Mouse (Mus musculus): ENCODE measurements at regions not wholly inside any gene's neighbourhood (a gene's known extent, or its start where the extent isn't known, plus 50 kb on each side); places are given as distances from the start of the nearest gene placed in this dataset.

DNA sequence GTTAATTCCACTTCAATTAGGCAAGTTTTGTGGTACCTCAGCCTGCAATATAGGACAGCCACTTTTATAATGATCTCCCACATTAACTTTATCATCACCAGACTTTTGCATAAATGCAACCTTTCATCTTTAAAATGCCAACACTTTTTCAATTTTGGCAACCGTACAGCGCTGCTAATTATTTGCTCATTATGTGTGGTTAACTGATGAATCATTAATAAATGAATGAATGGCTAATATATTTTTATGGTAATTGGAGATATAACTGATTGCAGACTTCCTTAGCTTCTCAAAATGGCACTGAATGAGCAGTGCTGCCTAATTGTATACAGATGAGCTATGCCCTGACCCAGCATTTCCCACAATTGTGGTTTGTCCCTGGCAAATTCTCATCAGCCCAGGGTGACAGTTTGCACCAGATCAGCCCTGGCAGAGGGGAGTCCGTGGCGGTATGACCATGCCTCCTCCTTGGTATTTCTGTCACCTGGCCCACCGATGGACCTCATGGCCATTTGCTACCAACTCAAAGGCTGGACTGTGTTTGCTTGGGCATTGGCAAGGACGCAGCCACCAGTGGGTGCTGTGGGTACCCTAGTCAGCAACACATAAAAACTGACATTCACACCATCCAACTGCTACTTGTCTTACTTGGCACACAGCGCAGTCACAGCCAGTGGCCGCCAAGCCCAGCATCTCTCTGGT is 173.7 kb upstream of the Lmo4 start:
- no peak for DNase-seq (ENCODE audit: low read depth, low spot score)

GRCm38 (mm10) chr3:144377626-144378523 is 172.9 kb upstream of the Lmo4 start:
- no peak for DNase-seq (ENCODE audit: low read depth, low spot score)

DNA sequence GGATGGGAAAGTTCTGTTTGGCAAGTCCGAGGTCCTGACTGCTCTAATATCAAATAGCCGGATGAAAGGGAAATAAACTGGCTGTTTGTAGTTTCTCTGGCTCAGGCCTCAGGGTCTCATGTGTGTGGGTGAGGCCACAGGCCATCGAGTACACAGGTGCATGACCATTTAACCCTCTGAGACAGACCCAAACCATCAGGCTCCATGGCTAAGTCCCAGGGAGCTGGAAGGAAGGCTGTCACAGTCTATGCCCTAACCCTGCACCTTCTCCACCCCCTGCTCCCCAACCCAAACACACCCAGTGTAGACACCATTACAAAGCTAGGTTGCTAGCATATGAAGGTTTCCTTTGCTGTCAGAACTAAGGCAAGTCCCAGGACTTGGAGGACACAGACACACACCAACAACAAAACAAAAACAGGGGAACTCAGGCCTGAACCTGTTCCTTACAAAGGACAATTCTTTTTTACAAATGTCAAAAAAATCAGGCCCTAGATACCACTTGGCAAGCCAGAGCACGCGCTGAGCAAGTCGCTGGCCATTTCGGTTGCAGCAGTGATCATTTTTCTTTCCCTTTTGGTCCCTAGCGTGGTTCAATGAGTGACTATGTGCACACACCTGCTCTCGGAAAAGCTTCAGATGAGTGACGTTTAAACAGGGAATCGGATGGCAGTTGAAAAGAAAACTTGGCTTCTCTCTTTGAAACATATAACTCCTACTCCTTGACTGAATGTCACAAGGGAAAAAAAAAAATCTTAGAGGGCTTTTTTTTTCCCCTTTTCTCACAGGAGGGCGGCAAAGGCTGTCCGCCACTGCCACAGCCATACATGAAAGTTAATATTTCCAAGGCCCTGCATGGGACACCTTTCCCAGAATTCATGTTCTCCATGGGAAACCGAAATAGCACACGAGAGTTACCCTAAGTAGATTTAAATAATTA is 171.7 kb upstream of the Lmo4 start:
- no peak for DNase-seq (ENCODE audit: low read depth, low spot score)

- no peak for DNase-seq (ENCODE audit: low read depth, low spot score)
Observed at GRCm38 (mm10) chr3:144375725-144376412, 170.8 kb upstream of the Lmo4 start.

- DNase-seq (ENCODE audit: low read depth, low spot score): no peak
Observed at GRCm38 (mm10) chr3:144368300-144368699, 163.3 kb upstream of the Lmo4 start.

DNA sequence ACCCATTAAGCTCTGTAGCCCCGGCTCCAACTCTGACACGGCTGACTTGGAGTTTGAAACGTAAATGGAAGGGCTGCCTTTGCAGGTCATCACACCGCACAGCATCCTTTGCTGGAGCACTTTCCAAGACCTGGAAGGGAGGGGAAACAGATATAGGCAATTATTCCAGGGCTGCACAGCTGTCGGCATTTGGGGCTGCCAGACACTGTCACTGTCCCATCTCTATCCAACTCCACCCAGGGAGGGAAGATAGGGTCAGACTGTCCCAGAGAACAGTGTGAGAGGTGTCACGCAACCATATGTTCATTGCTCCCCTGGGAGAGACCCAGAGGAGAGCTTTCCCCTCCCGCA is 162.7 kb upstream of the Lmo4 start:
- DNase-seq (ENCODE audit: low read depth, low spot score): no peak

- DNase-seq (ENCODE audit: low read depth, low spot score): no peak
Observed at GRCm38 (mm10) chr3:144366976-144367765, 162.2 kb upstream of the Lmo4 start.

DNA sequence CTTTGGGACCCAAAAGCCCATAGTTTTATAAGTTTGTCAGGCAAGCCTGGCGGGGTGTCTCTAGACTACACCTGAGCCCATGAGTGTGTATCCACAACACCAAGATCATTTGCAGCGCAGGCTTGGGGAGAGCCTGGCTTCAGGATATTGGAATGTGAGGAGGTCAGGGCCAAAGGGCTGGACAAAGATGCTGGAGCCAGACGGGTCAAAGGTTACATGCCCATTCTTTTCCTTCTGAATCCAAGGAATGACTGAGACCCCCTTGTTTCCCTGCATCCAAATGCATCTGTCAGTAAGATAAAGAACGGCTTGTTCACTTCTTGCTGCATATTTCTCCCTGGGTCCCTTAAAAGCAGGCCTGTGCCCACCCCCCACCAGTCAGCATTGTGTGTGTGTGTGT is 160.9 kb upstream of the Lmo4 start:
- DNase-seq (ENCODE audit: low read depth, low spot score): no peak

- DNase-seq (ENCODE audit: low read depth, low spot score): no peak
Observed at GRCm38 (mm10) chr3:144362472-144362871, 157.5 kb upstream of the Lmo4 start.

GRCm38 (mm10) chr3:144361203-144361978 is 156.4 kb upstream of the Lmo4 start:
- no peak for DNase-seq (ENCODE audit: low read depth, low spot score)

GRCm38 (mm10) chr3:144356948-144357295 is 151.9 kb upstream of the Lmo4 start:
- no peak for DNase-seq (ENCODE audit: low read depth, low spot score)

DNA sequence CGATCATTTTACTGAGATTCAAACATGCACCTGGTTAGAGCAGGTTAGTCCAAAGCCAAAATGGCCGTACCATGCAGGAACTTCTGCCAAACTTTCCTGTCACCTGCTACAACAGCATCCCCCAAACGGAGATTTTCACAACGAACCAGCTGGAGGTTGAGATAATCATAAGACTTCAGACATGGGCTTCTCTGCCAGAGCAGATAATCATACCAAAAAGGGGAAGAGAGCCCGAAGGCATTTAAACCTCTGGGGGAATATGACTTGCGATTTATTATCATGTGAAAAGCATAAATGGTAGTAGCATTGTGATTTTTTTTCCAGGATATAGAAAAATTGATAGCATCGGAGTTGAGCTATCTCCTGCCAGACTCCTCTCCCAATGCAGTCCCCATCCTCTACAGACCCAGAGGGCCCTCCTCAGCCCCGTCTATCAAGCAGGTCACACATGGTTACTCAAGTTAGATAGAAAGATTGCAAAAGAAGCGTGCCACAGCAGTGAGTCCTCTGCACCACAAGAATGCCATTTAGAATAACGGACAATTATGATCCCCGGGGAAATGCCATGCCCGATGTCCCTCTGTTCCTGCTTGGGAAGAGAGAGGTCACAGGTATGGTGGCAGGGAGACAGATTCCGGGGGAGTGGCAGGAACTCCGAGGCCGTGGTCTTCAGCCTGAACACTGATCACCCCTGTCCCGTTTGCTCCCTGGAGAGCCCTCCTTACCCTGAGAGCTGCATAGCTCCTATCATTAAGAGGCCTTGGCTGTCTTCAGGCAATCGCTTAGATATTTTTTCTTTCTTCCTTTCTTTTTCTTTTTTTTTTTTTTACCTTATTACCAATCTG is 151.3 kb upstream of the Lmo4 start:
- DNase-seq (ENCODE audit: low read depth, low spot score): no peak

GRCm38 (mm10) chr3:144352559-144352958 is 147.5 kb upstream of the Lmo4 start:
- DNase-seq (ENCODE audit: low read depth, low spot score): no peak

- DNase-seq (ENCODE audit: low read depth, low spot score): no peak
Observed at GRCm38 (mm10) chr3:144348431-144348830, 143.4 kb upstream of the Lmo4 start.

DNA sequence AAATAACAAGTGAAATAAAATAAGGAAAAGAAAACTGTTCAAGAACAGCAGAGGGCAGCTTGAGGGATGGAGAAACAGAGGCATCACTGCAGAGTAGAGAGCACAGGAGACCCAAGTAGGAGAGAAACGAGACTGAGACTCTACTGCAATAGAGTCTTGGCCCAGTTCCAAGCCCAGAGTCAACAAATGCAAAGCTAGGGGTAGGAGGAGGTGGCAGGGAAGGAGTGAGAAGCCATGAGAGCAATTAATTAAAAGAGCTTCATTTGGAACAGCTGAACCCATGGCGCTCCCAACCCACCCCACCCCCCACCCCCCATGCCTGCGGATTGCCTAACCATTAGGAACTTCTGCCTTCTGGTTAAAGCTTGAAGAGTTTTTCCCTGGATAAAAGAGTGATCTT is 130.2 kb upstream of the Lmo4 start:
- DNase-seq (ENCODE audit: low read depth, low spot score): no peak

GRCm38 (mm10) chr3:144334201-144334600 is 129.2 kb upstream of the Lmo4 start:
- DNase-seq (ENCODE audit: low read depth, low spot score): no peak

DNA sequence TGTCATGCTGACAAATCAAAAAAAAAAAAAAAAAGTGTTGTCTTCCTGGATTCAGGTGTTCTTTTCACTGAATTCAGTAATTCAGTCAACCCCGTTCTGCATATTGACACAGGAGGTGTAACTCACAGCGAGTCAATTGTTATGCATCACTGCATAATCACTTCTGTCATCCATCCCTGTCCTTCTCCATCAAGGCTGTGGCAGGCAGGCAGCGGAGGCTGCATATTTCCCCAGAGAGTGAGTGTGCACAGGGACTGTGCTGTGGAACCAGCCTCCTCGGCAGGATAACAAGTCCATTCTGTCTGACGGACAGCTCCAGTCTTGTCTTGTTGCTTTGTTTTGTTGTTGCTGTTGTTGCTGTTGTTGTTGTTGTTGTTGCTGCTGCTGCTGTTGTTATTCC is 127.3 kb upstream of the Lmo4 start:
- DNase-seq (ENCODE audit: low read depth, low spot score): no peak

GRCm38 (mm10) chr3:144329117-144329516 is 124.1 kb upstream of the Lmo4 start:
- no peak for DNase-seq (ENCODE audit: low read depth, low spot score)

DNA sequence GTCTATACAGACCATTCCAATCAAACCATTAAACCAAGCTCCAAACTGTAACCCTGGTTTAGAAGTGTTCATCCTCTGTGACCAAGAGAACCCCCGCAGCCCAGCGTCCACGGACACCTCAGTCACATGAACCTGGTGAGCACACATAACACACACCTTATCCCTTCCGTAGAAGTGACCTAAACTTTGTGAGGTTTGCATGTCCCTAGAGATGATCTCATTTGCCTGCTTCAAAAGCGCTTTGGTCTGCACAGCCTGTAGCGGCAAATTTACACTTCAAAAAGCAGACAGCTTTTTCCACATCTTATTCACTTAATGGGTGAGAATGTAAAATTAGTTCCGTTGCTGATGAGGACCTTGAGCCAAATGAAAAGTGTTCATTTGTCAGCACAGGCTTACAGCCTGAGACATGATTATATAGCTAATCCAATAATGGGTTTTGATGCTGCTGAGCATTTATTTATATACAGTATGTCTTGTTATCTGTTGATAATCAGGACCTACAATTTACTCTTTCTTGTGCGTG is 122.3 kb upstream of the Lmo4 start:
- DNase-seq (ENCODE audit: low read depth, low spot score): no peak
